Mouse (Mus musculus) ovary, postnatal 10 days (tissue): Measurements from ENCODE around the gene Ndnf.

ENCODE experiments used
- DNase-seq: peaks from one replicate; pipeline ENCODE4 v3.0.0; 2022; ENCODE audit warnings: low spot score

Ndnf gene

DNA sequence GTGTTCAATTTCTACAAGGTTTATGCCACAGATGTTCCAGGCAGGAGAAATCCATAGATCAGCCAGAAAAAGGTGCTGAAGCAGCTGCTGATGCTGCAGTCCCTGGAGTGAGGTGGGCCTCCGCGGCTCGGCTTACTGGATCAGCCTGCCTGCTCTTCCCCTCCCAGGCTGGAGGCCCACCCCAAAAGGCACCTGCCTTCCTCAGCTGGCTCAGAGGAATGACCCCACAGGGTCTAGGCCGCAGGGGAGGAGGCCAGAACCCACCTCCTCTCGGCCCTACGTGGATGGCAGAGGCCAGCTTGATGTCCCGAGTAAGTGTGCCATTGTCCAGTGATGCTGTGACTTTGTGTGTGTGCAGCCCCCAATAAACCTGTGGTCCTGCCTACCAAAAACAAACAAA, 86.8 kb downstream of the Ndnf start:
- DNase-seq: no peak

GRCm38 (mm10) chr6:65759174-65759573, 87.8 kb downstream of the Ndnf start:
- no peak for DNase-seq

GRCm38 (mm10) chr6:65760073-65760472, 88.7 kb downstream of the Ndnf start:
- no peak for DNase-seq
